10 mouse cellular contexts compared by ENCODE assay signal in the genomic region with DNA sequence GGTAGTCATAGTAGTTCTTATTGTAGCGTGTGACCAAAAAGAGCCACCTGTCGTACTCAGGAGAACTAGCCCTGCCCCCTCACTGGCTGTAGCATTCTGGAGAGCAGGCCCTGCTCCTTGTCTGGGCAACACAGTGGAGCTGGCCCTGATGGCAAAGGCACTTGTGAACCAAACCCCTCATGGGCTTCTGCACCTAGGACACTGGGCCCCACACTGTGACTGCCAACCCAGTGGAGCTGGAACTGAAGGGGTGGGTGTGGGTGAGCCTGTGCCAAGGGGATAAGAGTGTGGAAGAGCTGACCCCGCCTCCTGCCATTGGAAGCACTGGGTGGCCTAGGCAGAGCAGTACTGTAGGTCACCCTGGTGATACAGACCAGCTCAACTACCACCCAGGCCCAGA.
A peak's percentile ranks its signal among the peaks of the same experiment; 100 is the strongest.
DNase-seq lines count a peak whose midpoint lies in the region; ATAC-seq and TF ChIP-seq lines count a peak whose summit lies in the region.
"Had no signal": no experiment of that assay in that cellular context is flagged by ENCODE, and none has a peak within 500 bp of the region (broad histone marks: within the 10 kb centered on the region; RNA-seq: fewer than 3 reads in every experiment).

No protein-coding gene starts in this region.

- H3K36me3 ChIP-seq in hindbrain, embryonic 15.5 days: no peaks in the 10 kb centered on the region
- no peaks in the 10 kb centered on the region for H3K36me3 ChIP-seq in hindbrain, embryonic 11.5 days (ENCODE audit: control insufficient read depth, insufficient read depth, low read length)
- H3K36me3 ChIP-seq in forebrain, embryonic 11.5 days (ENCODE audit: control insufficient read depth, insufficient read depth, low read length): no peaks in the 10 kb centered on the region
- no peaks in the 10 kb centered on the region for H3K36me3 ChIP-seq in midbrain, embryonic 12.5 days
- H3K36me3 ChIP-seq in intestine, embryonic 16.5 days (ENCODE audit: control insufficient read depth, insufficient read depth, low read length): no peaks in the 10 kb centered on the region

- TF ChIP-seq POLR2A in brain, embryonic 14.5 days (IDR thresholded peaks at IDR 0.05; ENCODE audit: borderline replicate concordance, extremely low read depth, insufficient read depth, insufficient read length, poor library complexity, severe bottlenecking): no peak

- H3K27me3 ChIP-seq in hindbrain, embryonic 15.5 days: no peaks in the 10 kb centered on the region
- no peaks in the 10 kb centered on the region for H3K27me3 ChIP-seq in hindbrain, embryonic 11.5 days (ENCODE audit: control insufficient read depth, insufficient read depth, low read length)
- H3K27me3 ChIP-seq in forebrain, embryonic 11.5 days (ENCODE audit: control insufficient read depth, insufficient read depth, low read length): no peaks in the 10 kb centered on the region
- no peaks in the 10 kb centered on the region for H3K27me3 ChIP-seq in midbrain, embryonic 12.5 days
- H3K27me3 ChIP-seq in intestine, embryonic 16.5 days (replicated peaks; ENCODE audit: control insufficient read depth, insufficient read depth, low read length): no peaks in the 10 kb centered on the region

- no peaks in the 10 kb centered on the region for H3K9me3 ChIP-seq in hindbrain, embryonic 15.5 days
- H3K9me3 ChIP-seq in hindbrain, embryonic 11.5 days (ENCODE audit: control insufficient read depth, low read length): no peaks in the 10 kb centered on the region
- H3K9me3 ChIP-seq in forebrain, embryonic 11.5 days (ENCODE audit: control insufficient read depth, low read length): no peaks in the 10 kb centered on the region
- H3K9me3 ChIP-seq in midbrain, embryonic 12.5 days: no peaks in the 10 kb centered on the region
- no peaks in the 10 kb centered on the region for H3K9me3 ChIP-seq in intestine, embryonic 16.5 days (ENCODE audit: control insufficient read depth, low read length)

- H3K9ac ChIP-seq in hindbrain, embryonic 15.5 days: no peak overlapping the region
- no peak overlapping the region for H3K9ac ChIP-seq in hindbrain, embryonic 11.5 days (ENCODE audit: low read depth, low read length)
- H3K9ac ChIP-seq in forebrain, embryonic 11.5 days (ENCODE audit: low read length): no peak overlapping the region
- no peak overlapping the region for H3K9ac ChIP-seq in midbrain, embryonic 12.5 days (replicated peaks)
- H3K9ac ChIP-seq in intestine, embryonic 16.5 days (ENCODE audit: low read depth, low read length): no peak overlapping the region

- DNase-seq in hindbrain, embryonic 11.5 days (ENCODE audit: low spot score): no peak
- peak; percentile 64 for DNase-seq in brain, embryonic 14.5 days (ENCODE audit: low read depth)
- DNase-seq in forebrain, embryonic 11.5 days (ENCODE audit: low spot score): no peak
- DNase-seq in cerebellum, adult 8-10 months: no peak
- DNase-seq in natural killer cell, adult 2 months (ENCODE audit: low spot score in 2 of 2): no peak
- DNase-seq: cerebellum, adult 18-20 months had no signal

- WGBS in hindbrain, embryonic 15.5 days: 87% methylated on average over 3 of the region's 3 CpGs
- WGBS in hindbrain, embryonic 11.5 days: 84% methylated on average over 3 of the region's 3 CpGs
- 71% methylated on average over 3 of the region's 3 CpGs for WGBS in forebrain, embryonic 11.5 days
- 74% methylated on average over 3 of the region's 3 CpGs for WGBS in midbrain, embryonic 12.5 days
- WGBS in intestine, embryonic 16.5 days: 85% methylated on average over 3 of the region's 3 CpGs

- peak; percentile 71 for ATAC-seq in hindbrain, embryonic 15.5 days (ENCODE audit: low FRiP score, low read depth)
- no peak; the same call in 1 of the 2 replicates for ATAC-seq in hindbrain, embryonic 11.5 days (ENCODE audit: low FRiP score)
- ATAC-seq in forebrain, embryonic 11.5 days (replicated peaks; ENCODE audit: low FRiP score): peak; percentile 55; the same call in 1 of the 2 replicates
- peak; percentile 72 for ATAC-seq in midbrain, embryonic 12.5 days (ENCODE audit: low FRiP score, low read depth)
- ATAC-seq in intestine, embryonic 16.5 days: no peak

- TF ChIP-seq CTCF in brain, embryonic 14.5 days (IDR thresholded peaks at IDR 0.05; ENCODE audit: borderline replicate concordance, extremely low read depth, insufficient read depth, insufficient read length): no peak

- no peak overlapping the region for H3K27ac ChIP-seq in hindbrain, embryonic 15.5 days (replicated peaks)
- no peak overlapping the region for H3K27ac ChIP-seq in hindbrain, embryonic 11.5 days (ENCODE audit: low read depth, low read length)
- no peak overlapping the region for H3K27ac ChIP-seq in forebrain, embryonic 11.5 days (ENCODE audit: low read depth, low read length)
- H3K27ac ChIP-seq in midbrain, embryonic 12.5 days (replicated peaks): no peak overlapping the region
- no peak overlapping the region for H3K27ac ChIP-seq in intestine, embryonic 16.5 days (ENCODE audit: low read length)
- H3K27ac ChIP-seq: kidney, postnatal 0 days had no signal

- no peak overlapping the region for H3K4me3 ChIP-seq in hindbrain, embryonic 15.5 days
- no peak overlapping the region for H3K4me3 ChIP-seq in hindbrain, embryonic 11.5 days (ENCODE audit: low read depth, low read length)
- no peak overlapping the region for H3K4me3 ChIP-seq in forebrain, embryonic 11.5 days (ENCODE audit: low read depth, low read length)
- H3K4me3 ChIP-seq in midbrain, embryonic 12.5 days: no peak overlapping the region
- H3K4me3 ChIP-seq in intestine, embryonic 16.5 days (ENCODE audit: low read length): no peak overlapping the region

- H3K4me2 ChIP-seq in hindbrain, embryonic 15.5 days: no peak overlapping the region
- no peak overlapping the region for H3K4me2 ChIP-seq in hindbrain, embryonic 11.5 days (replicated peaks; ENCODE audit: low read depth, low read length)
- no peak overlapping the region for H3K4me2 ChIP-seq in forebrain, embryonic 11.5 days (ENCODE audit: low read depth, low read length, severe bottlenecking)
- no peak overlapping the region for H3K4me2 ChIP-seq in midbrain, embryonic 12.5 days (replicated peaks)
- no peak overlapping the region for H3K4me2 ChIP-seq in intestine, embryonic 16.5 days (ENCODE audit: low read depth, low read length)

- H3K4me1 ChIP-seq in hindbrain, embryonic 15.5 days (replicated peaks): no peaks in the 10 kb centered on the region
- H3K4me1 ChIP-seq in hindbrain, embryonic 11.5 days (replicated peaks; ENCODE audit: control insufficient read depth, insufficient read depth, low read length): no peaks in the 10 kb centered on the region
- 0 out of 2 replicates have a peak, but pooled peaks cover 2% of the 10 kb centered on the region for H3K4me1 ChIP-seq in forebrain, embryonic 11.5 days (replicated peaks; ENCODE audit: control insufficient read depth, insufficient read depth, low read length)
- peaks cover 7% of the 10 kb centered on the region for H3K4me1 ChIP-seq in midbrain, embryonic 12.5 days
- H3K4me1 ChIP-seq in intestine, embryonic 16.5 days (ENCODE audit: control insufficient read depth, insufficient read depth, low read length): no peaks in the 10 kb centered on the region

Comparison
In these comparisons a context has a peak if more than half of its experiments do, and no peak if none do; other contexts are left out.
1. ATAC-seq: peak in hindbrain, embryonic 15.5 days (single experiment), forebrain, embryonic 11.5 days (single experiment) and midbrain, embryonic 12.5 days (single experiment); none in hindbrain, embryonic 11.5 days (single experiment) and intestine, embryonic 16.5 days (single experiment).